Mouse (Mus musculus) heart, postnatal 0 days (tissue): ENCODE data around the gene Muc20.

ENCODE experiments used
- CTCF ChIP-seq: IDR thresholded peaks from 2 replicates; pipeline ENCODE4 v1.5.1; 2016; ENCODE audit warnings: antibody characterized with exemption, control low read depth, low read depth
- EP300 ChIP-seq: IDR thresholded peaks from 2 replicates; pipeline ENCODE4 v1.6.1; 2016; ENCODE audit warnings: antibody characterized with exemption, low read depth

- no peak for TF ChIP-seq EP300
- no peak for TF ChIP-seq CTCF
Observed at GRCm38 (mm10) chr16:32796676-32797425, 384 bp downstream of the Muc20 start.
